Mouse (Mus musculus) embryo, embryonic 11.5 days (tissue): Measurements from ENCODE around the gene Iqcf6.
"Not testable (repeated sequence)": the region's sequence is repeated elsewhere in the genome, so short reads cannot be mapped to it uniquely, and the experiment has no call there.

Experiments
- DNase-seq: peaks from one replicate; pipeline ENCODE4 v3.0.0-alpha.2; 2012; ENCODE audit warnings: low read depth, low spot score

The Iqcf6 gene

GRCm38 (mm10) chr9:106626282-106626681 is at the start of gene Iqcf6:
Gene Iqcf6, plus strand, starts transcription at chr9:106626582.
- no peak for DNase-seq

GRCm38 (mm10) chr9:106580016-106580415 is 46.4 kb upstream of the Iqcf6 start:
- no peak for DNase-seq

DNA sequence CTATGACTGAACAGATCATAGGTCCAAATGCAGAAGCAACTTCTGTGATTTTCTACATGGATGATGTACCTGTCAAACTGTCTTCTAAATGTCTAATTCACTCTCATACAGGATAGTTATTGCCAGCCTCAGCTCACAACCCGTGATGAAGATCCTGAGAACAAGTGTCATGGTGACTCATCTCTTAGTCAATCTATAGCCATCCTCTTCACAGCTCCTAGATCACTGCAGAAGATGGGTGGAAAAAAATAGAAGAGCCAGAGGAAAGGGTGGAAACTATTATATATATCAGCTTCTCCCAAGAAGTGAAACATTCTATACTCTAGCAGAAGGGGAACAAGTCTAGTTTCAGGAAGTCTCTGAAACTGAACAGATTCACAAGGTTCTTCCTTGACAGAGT is 43.8 kb upstream of the Iqcf6 start:
- no peak for DNase-seq

- no peak for DNase-seq
These were observed 34.2 kb upstream of the Iqcf6 start for GRCm38 (mm10) chr9:106592158-106592557.

- not testable (repeated sequence) for DNase-seq
These were observed 31.0 kb upstream of the Iqcf6 start for GRCm38 (mm10) chr9:106595402-106595801.

GRCm38 (mm10) chr9:106595836-106596235 is 30.5 kb upstream of the Iqcf6 start:
- DNase-seq: no peak

DNA sequence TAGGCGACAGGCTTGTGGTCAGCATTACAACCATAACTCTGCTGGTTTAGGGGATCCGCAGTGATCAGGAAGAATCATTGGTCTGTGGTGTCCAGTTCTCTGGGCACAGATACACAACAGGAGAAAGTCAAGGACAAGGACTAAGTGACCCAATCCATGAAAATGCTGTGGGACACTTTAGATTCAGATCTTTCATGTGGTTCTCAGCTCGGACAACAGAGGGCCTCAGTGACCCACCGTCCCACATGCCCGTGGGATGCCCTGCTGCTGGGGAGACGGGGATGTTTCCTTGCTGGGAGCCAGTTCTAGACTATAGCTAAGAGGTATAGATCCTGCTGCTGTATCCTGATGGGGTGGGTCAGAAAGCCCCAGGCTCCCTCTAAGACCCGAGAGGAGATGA is 27.9 kb upstream of the Iqcf6 start:
- DNase-seq: no peak

GRCm38 (mm10) chr9:106600546-106600945 is 25.8 kb upstream of the Iqcf6 start:
- peak; percentile 24 for DNase-seq

DNA sequence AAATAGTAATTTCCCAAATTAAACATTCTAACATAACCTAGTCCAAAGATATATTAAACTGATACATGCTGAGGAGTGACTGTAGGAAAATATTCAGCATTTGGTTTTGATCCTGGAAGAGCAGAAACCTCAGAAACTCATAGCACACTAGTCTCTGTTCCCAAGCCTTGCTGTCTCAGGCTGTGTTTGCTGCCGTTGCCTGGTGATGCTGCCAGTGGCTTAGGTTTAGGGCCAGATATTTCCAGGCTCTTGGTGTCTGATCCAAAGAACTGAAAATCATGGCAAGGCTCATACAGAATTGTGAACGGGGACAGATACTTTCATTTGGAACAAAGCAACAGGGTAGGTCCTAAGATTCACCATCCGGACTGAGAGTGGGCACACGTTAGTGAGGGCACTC is 15.7 kb upstream of the Iqcf6 start:
- DNase-seq: no peak

DNA sequence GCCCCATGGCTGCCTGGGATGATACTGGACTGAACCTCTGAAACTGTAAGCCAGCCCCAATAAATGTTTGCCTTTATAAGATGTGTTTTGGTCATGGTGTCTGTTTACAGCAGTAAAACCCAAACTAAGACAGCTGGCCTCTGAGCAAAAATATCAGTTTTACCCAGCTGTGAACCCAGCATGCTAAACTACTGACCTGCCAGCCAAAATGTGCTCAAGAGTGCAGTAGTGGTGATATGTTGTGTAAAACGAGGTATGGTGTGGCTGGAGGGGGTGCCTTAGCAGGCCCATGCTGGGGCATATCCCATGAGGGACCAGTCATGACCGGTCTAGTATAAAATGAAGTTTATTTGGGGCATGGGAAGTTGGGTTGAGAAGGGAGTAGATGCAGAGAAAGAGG is 12.4 kb upstream of the Iqcf6 start:
- no peak for DNase-seq

DNA sequence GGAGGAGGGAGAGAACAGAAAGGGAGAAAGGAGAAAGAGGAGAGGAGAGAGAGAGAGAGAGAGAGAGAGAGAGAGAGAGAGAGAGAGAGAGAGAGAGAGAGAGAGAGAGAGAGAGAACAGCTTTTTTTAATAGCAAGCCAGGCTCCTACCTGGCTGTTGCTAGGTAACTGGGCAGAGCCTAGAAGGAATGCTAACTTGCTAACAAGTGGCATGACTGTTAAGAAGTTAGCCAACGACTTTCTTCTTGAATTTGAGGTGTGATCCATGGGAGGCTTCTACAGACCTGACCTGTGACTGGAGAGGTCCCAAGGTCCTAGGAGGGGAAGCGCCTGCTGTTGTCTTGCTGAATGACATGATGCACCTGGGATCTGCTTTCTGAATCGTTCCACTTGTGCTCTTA is 11.8 kb upstream of the Iqcf6 start:
- DNase-seq: no peak

DNA sequence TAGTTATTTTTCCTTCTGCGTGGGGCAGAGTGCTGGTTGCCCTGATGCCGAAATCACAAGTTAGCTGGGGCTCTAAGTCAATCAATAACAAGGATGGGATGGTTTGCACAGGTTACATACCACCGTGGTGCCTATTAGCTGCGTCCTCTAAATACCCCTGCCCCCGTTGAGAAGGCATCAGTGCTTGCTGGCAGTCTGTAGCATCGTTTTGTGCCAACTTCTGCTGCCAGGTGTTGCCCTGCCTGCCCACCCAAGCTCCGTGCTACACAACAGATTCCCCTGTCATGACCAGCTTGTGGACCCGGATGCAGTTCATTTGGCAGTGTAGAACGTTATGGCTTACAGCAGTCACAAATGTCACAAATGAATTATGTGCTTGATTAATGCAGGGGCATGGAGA is 10.1 kb upstream of the Iqcf6 start:
- DNase-seq: no peak

GRCm38 (mm10) chr9:106617496-106617895 is 8.9 kb upstream of the Iqcf6 start:
- no peak for DNase-seq

- not testable (repeated sequence) for DNase-seq
These were observed 1.4 kb downstream of the Iqcf6 start for GRCm38 (mm10) chr9:106627796-106628195.

GRCm38 (mm10) chr9:106632185-106632584 is 5.8 kb downstream of the Iqcf6 start:
- DNase-seq: no peak

- DNase-seq: no peak
These were observed 11.8 kb downstream of the Iqcf6 start for GRCm38 (mm10) chr9:106638154-106638553.

- DNase-seq: no peak
These were observed 15.0 kb downstream of the Iqcf6 start for GRCm38 (mm10) chr9:106641346-106641745.

DNA sequence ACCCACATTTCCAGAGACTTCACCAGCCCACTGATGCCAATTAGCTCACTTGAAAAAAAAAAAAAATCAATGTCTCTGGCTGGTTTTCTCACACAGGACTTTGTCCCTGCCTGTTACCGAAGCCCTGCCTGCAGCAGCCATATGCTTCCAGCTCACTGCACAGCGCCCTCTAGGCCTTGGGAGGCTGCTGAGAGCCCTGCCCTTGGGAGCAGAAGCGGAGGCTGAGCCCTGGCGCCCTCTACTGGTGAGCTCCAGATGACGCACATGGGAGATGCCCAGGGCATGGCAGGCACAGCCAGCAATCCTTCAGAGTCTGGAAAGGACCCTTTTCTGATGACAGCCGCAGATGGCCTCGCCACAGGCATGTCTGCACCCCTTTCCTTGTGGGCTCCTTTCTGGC is 16.7 kb downstream of the Iqcf6 start:
- DNase-seq: peak; percentile 62

- DNase-seq: no peak
These were observed 17.4 kb downstream of the Iqcf6 start for GRCm38 (mm10) chr9:106643787-106644186.

DNA sequence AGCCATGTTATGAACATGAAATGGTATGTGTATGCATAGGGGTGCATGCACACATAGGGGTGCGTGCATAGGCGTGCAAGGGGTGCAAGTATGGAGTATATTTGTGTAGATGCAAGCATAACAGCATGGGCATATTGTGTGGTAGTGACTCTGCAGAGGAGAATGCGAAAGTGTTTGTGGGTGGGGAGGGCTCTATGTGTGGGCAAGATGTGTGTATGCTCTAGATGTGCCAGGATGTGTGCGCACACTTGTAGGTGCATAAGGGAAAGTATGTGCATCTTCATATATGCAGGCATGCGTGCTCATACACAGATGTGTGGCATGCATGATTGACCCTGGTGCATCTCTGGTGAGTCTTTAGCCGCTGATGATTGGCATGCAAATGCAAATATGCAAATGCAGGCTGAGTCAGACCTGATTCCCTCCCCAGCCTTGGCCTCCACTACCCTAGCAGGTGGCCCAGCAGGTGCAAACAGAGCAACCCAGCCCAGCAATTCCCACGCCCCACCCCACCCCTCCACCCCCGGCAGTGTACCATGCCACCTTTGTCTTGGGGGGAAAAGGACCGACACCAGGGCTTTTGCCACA is 19.4 kb downstream of the Iqcf6 start:
- no peak for DNase-seq

GRCm38 (mm10) chr9:106647226-106647625 is 20.8 kb downstream of the Iqcf6 start:
- no peak for DNase-seq

DNA sequence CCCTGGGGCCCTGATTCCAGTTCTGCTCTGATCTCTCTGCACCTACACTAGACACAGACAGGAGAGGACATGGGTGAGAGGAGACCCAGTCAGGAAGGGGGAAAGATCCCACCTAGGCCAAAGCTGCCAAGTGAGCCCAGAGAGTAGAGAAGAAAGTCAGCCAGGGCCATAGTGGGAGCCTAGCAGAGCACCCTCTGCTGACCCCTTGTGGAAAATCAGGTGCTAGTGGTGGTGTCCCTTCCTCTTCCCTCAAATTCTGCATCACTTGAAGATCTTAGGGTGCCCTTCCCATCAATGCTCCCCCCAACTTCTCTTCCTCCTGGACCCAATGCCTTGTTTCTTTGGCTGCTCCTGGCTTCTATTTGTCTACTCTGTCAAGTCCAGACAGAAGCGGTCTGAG is 26.3 kb downstream of the Iqcf6 start:
- DNase-seq: no peak

DNA sequence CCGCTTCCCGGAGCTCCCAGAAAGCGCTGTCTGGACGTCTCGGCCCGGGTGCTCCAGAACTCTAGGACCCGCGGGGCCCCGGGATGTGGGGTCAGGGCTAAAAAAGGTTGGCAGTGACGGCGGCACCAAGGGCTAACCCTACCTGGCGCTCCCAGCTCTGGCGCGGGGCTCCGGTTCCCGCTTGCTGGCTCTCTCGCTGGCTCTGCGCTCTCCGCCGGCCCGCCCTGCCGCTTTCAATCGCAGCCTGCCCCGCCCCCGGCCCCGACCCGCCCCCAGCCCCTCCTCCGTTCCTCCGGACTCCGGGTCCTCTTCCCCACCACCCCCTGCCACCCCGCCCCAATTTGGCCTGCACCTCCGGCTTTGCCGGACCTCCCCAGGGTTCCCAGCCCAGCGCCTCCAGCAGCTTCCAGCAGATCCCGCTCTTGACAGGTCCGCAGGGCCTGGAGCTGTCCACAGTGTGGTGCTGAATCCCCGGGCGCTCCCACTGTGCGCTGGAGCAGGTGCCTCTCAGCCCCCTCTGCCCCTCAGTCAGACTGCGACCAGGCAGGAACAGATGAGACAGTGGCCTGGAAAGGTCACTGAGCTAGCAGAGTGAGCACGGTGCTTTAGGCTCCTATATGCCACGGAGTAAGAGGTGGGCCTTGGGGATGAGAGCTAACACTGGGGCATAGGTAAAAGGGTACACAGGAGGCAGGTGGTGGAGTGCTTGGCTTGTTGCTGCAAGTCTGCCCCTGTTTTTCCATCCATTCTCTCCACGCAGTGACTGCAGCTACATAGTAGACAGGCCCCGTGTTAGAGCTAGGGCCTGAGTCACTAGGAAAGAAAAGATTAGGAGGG is 29.7 kb downstream of the Iqcf6 start, which contains the start of gene Grm2:
Grm2 (minus strand) TSS at position 199 of the 837 bp plus-strand sequence.
- peak; percentile 66 for DNase-seq
